20 mouse cellular contexts compared by ENCODE assay signal in the genomic region with DNA sequence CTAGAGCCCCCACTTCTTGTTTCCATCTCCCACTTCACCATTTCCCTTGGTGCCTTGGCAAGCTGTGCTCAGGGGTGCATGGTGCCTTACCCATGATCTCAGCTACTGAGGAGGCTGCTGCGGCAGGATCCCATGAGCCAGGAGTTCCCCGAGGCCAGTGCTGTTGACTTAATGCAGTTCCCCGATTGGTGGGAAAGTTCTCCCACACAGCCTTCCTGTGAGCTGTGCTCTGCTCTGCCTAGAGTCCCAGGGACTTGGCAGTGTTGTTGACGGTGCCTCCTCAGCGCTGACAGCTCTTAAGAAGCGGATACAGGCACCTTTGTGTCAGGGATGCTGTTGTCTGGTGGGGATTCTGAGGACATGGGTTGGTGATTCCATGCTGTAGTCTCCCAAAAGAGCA.
A peak's percentile ranks its signal among the peaks of the same experiment; 100 is the strongest.
DNase-seq lines count a peak whose midpoint lies in the region; ATAC-seq lines count a peak whose summit lies in the region.
"Had no signal": no experiment of that assay in that cellular context is flagged by ENCODE, and none has a peak within 500 bp of the region (broad histone marks: within the 10 kb centered on the region; RNA-seq: fewer than 3 reads in every experiment).

No protein-coding gene starts in this region.

- peak; percentile 82 for ATAC-seq in frontal cortex, adult (ENCODE audit: low TSS enrichment)
- ATAC-seq: activated CD4-positive, CD25-positive, alpha-beta regulatory T cell, adult 4 months; CD4-positive, CD25-positive, alpha-beta regulatory T cell, adult 4 months; Patski had no signal

- DNase-seq in frontal cortex, postnatal 25 days (ENCODE audit: low spot score in 2 of 2) = no peak
- peak; percentile 27 for DNase-seq in right cerebral cortex, adult 18-20 months
- no peak for DNase-seq in right cerebral cortex, postnatal 25 days
- DNase-seq in brain, adult 2 months (ENCODE audit: low read depth, low spot score) = peak; percentile 65
- DNase-seq in embryo, embryonic 9.5 days (ENCODE audit: extremely low spot score) = no peak
- DNase-seq: adrenal gland, adult 2 months; adrenal gland, adult 8-10 months; adrenal gland, postnatal 10 days; adrenal gland, postnatal 14 days; adrenal gland, postnatal 25 days; adrenal gland, postnatal 36 days; B cell, adult 2 months; cerebellum, adult 11 months; cerebellum, adult 11-12 months; cerebellum, adult 18-20 months; cerebellum, adult 2 months had no signal

Comparison
In these comparisons a context has a peak if more than half of its experiments do, and no peak if none do; other contexts are left out.
1. DNase-seq: peak in right cerebral cortex, adult 18-20 months (single experiment) and brain, adult 2 months (single experiment); none in frontal cortex, postnatal 25 days (0 of 2), right cerebral cortex, postnatal 25 days (single experiment) and embryo, embryonic 9.5 days (single experiment).